Mouse (Mus musculus) kidney, adult 18-20 months (tissue): Measurements from ENCODE around the gene Mrps26.
"Not testable (repeated sequence)": the region's sequence is repeated elsewhere in the genome, so short reads cannot be mapped to it uniquely, and the experiment has no call there.

Experiments used
- DNase-seq: peaks from one replicate; pipeline ENCODE4 v3.0.0; 2021

Mrps26 gene

GRCm38 (mm10) chr2:130563212-130564055 lies at the start of gene Mrps26:
Mrps26 (plus strand) TSS chr2:130563742.
- peak; percentile 92 for DNase-seq

GRCm38 (mm10) chr2:130513907-130514306 lies 49.6 kb upstream of the Mrps26 start:
- no peak for DNase-seq

- DNase-seq: no peak
These were observed 47.8 kb upstream of the Mrps26 start for GRCm38 (mm10) chr2:130515791-130516190.

GRCm38 (mm10) chr2:130521927-130522326 lies 41.6 kb upstream of the Mrps26 start:
- DNase-seq: no peak

- not testable (repeated sequence) for DNase-seq
These were observed 38.1 kb upstream of the Mrps26 start for GRCm38 (mm10) chr2:130525480-130525879.

GRCm38 (mm10) chr2:130528457-130528856 lies 35.1 kb upstream of the Mrps26 start:
- no peak for DNase-seq

GRCm38 (mm10) chr2:130529290-130529689 lies 34.3 kb upstream of the Mrps26 start:
- DNase-seq: no peak

- DNase-seq: no peak
These were observed 33.6 kb upstream of the Mrps26 start for GRCm38 (mm10) chr2:130529925-130530324.

GRCm38 (mm10) chr2:130532201-130532600 lies 31.3 kb upstream of the Mrps26 start:
- no peak for DNase-seq

GRCm38 (mm10) chr2:130535017-130535416 lies 28.5 kb upstream of the Mrps26 start:
- no peak for DNase-seq

- DNase-seq: no peak
These were observed 26.7 kb upstream of the Mrps26 start for GRCm38 (mm10) chr2:130536890-130537289.

GRCm38 (mm10) chr2:130538876-130539546 lies 24.5 kb upstream of the Mrps26 start:
- no peak for DNase-seq

- no peak for DNase-seq
These were observed 23.3 kb upstream of the Mrps26 start for GRCm38 (mm10) chr2:130540266-130540665.

- DNase-seq: no peak
These were observed 16.6 kb upstream of the Mrps26 start for GRCm38 (mm10) chr2:130546957-130547356.

GRCm38 (mm10) chr2:130554841-130555240 lies 8.7 kb upstream of the Mrps26 start:
- DNase-seq: no peak

GRCm38 (mm10) chr2:130556292-130556691 lies 7.2 kb upstream of the Mrps26 start:
- DNase-seq: no peak

GRCm38 (mm10) chr2:130557462-130557861 lies 6.1 kb upstream of the Mrps26 start:
- no peak for DNase-seq

- DNase-seq: no peak
These were observed 5.5 kb upstream of the Mrps26 start for GRCm38 (mm10) chr2:130558015-130558414.

- DNase-seq: no peak
These were observed 521 bp downstream of the Mrps26 start for GRCm38 (mm10) chr2:130564063-130564462.

GRCm38 (mm10) chr2:130564983-130565382 lies 1.4 kb downstream of the Mrps26 start:
- DNase-seq: no peak

GRCm38 (mm10) chr2:130568921-130569320 lies 5.4 kb downstream of the Mrps26 start:
- no peak for DNase-seq

GRCm38 (mm10) chr2:130569926-130570325 lies 6.4 kb downstream of the Mrps26 start:
- no peak for DNase-seq

GRCm38 (mm10) chr2:130574960-130575359 lies 11.4 kb downstream of the Mrps26 start:
- DNase-seq: no peak

GRCm38 (mm10) chr2:130575873-130576272 lies 12.3 kb downstream of the Mrps26 start, which contains the start of gene Oxt:
Oxt (plus strand) TSS chr2:130576173.
- no peak for DNase-seq
